Mouse (Mus musculus) kidney, adult 11 months (tissue): ENCODE results near the gene Sec24c.
A peak's percentile ranks its signal among the peaks of the same experiment; 100 is the strongest.
"Not testable (repeated sequence)": the region's sequence is repeated elsewhere in the genome, so short reads cannot be mapped to it uniquely, and the experiment has no call there.

Experiments
- DNase-seq: peaks from one replicate; pipeline ENCODE4 v3.0.0; 2022

The Sec24c gene

GRCm38 (mm10) chr14:20674064-20674833, at the start of gene Sec24c:
Gene Sec24c (plus strand): TSS chr14:20674308.
- peak; percentile 94 for DNase-seq

GRCm38 (mm10) chr14:20626447-20626846, 47.7 kb upstream of the Sec24c start:
- no peak for DNase-seq

- DNase-seq, result no peak
These were observed 47.1 kb upstream of the Sec24c start for GRCm38 (mm10) chr14:20626971-20627370.

- DNase-seq, result no peak
These were observed 42.9 kb upstream of the Sec24c start for GRCm38 (mm10) chr14:20631253-20631652.

- DNase-seq, result no peak
These were observed 38.6 kb upstream of the Sec24c start for GRCm38 (mm10) chr14:20635546-20635945.

GRCm38 (mm10) chr14:20636968-20637367, 37.1 kb upstream of the Sec24c start:
- not testable (repeated sequence) for DNase-seq

- no peak for DNase-seq
These were observed 36.1 kb upstream of the Sec24c start for GRCm38 (mm10) chr14:20637818-20638574.

- DNase-seq, result no peak
These were observed 35.4 kb upstream of the Sec24c start for GRCm38 (mm10) chr14:20638702-20639101.

- DNase-seq, result no peak
These were observed 34.0 kb upstream of the Sec24c start for GRCm38 (mm10) chr14:20639918-20640619.

GRCm38 (mm10) chr14:20640644-20641437, 33.3 kb upstream of the Sec24c start, which contains the start of gene Usp54:
Gene Usp54 (minus strand): TSS chr14:20641063.
- DNase-seq, result peak; percentile 96

- no peak for DNase-seq
These were observed 32.7 kb upstream of the Sec24c start for GRCm38 (mm10) chr14:20641438-20641875.

GRCm38 (mm10) chr14:20645547-20645946, 28.6 kb upstream of the Sec24c start:
- DNase-seq, result no peak

GRCm38 (mm10) chr14:20646381-20646780, 27.7 kb upstream of the Sec24c start:
- no peak for DNase-seq

- no peak for DNase-seq
These were observed 23.1 kb upstream of the Sec24c start for GRCm38 (mm10) chr14:20651000-20651399.

- DNase-seq, result no peak
These were observed 22.3 kb upstream of the Sec24c start for GRCm38 (mm10) chr14:20651722-20652256.

GRCm38 (mm10) chr14:20654690-20655421, 19.3 kb upstream of the Sec24c start:
- no peak for DNase-seq

- DNase-seq, result no peak
These were observed 18.4 kb upstream of the Sec24c start for GRCm38 (mm10) chr14:20655731-20656130.

GRCm38 (mm10) chr14:20656361-20656760, 17.7 kb upstream of the Sec24c start, which contains the start of gene Myoz1:
Gene Myoz1 (minus strand): TSS chr14:20656540.
- no peak for DNase-seq

GRCm38 (mm10) chr14:20658326-20658725, 15.8 kb upstream of the Sec24c start:
- DNase-seq, result no peak

GRCm38 (mm10) chr14:20658902-20659301, 15.2 kb upstream of the Sec24c start:
- DNase-seq, result no peak

GRCm38 (mm10) chr14:20659687-20660086, 14.4 kb upstream of the Sec24c start:
- DNase-seq, result no peak
